Mouse (Mus musculus): Measurements from ENCODE around the gene Msi2.
A peak's percentile ranks its signal among the peaks of the same experiment; 100 is the strongest.

Gene Msi2

GRCm38 (mm10) chr11:88676597-88676996, 41.7 kb downstream of the Msi2 start:
- DNase-seq (ENCODE audit: low spot score in 2 of 2): no peak

- peak in 1 of 2 experiments; percentile 31 for DNase-seq (ENCODE audit: low spot score in 2 of 2)
Observed at GRCm38 (mm10) chr11:88675526-88676353, 42.6 kb downstream of the Msi2 start.

GRCm38 (mm10) chr11:88674075-88674474, 44.2 kb downstream of the Msi2 start:
- no peak for DNase-seq (ENCODE audit: low spot score in 2 of 2)

GRCm38 (mm10) chr11:88670925-88671324, 47.4 kb downstream of the Msi2 start:
- DNase-seq (ENCODE audit: low spot score in 2 of 2): no peak

- DNase-seq (ENCODE audit: low spot score in 2 of 2): no peak
Observed at GRCm38 (mm10) chr11:88669106-88669505, 49.2 kb downstream of the Msi2 start.

GRCm38 (mm10) chr11:88668345-88668744, 50.0 kb downstream of the Msi2 start:
- no peak for DNase-seq (ENCODE audit: low spot score in 2 of 2)

- DNase-seq (ENCODE audit: low spot score in 2 of 2): no peak
Observed at GRCm38 (mm10) chr11:88665799-88666198, 52.5 kb downstream of the Msi2 start.

- no peak for DNase-seq (ENCODE audit: low spot score in 2 of 2)
Observed at GRCm38 (mm10) chr11:88661444-88662180, 56.7 kb downstream of the Msi2 start.

GRCm38 (mm10) chr11:88660404-88660803, 57.9 kb downstream of the Msi2 start:
- no peak for DNase-seq (ENCODE audit: low spot score in 2 of 2)

- no peak for DNase-seq (ENCODE audit: low spot score in 2 of 2)
Observed at GRCm38 (mm10) chr11:88658926-88659325, 59.4 kb downstream of the Msi2 start.

- DNase-seq (ENCODE audit: low spot score in 2 of 2): peak in 1 of 2 experiments; percentile 28
Observed at GRCm38 (mm10) chr11:88655786-88656185, 62.5 kb downstream of the Msi2 start.

- DNase-seq (ENCODE audit: low spot score in 2 of 2): no peak
Observed at GRCm38 (mm10) chr11:88655214-88655566, 63.1 kb downstream of the Msi2 start.

- peak; percentile 73 to 81 for DNase-seq (ENCODE audit: low spot score in 2 of 2)
Observed at GRCm38 (mm10) chr11:88654391-88655213, 63.7 kb downstream of the Msi2 start.

- DNase-seq (ENCODE audit: low spot score in 2 of 2): peak in 1 of 2 experiments; percentile 50
Observed at GRCm38 (mm10) chr11:88650275-88650674, 68.0 kb downstream of the Msi2 start.

- no peak for DNase-seq (ENCODE audit: low spot score in 2 of 2)
Observed at GRCm38 (mm10) chr11:88649009-88649408, 69.3 kb downstream of the Msi2 start.

- no peak for DNase-seq (ENCODE audit: low spot score in 2 of 2)
Observed at GRCm38 (mm10) chr11:88648407-88648806, 69.9 kb downstream of the Msi2 start.

GRCm38 (mm10) chr11:88646493-88646892, 71.8 kb downstream of the Msi2 start:
- no peak for DNase-seq (ENCODE audit: low spot score in 2 of 2)

GRCm38 (mm10) chr11:88645821-88646220, 72.5 kb downstream of the Msi2 start:
- DNase-seq (ENCODE audit: low spot score in 2 of 2): no peak

GRCm38 (mm10) chr11:88644719-88645118, 73.6 kb downstream of the Msi2 start:
- no peak for DNase-seq (ENCODE audit: low spot score in 2 of 2)

- no peak for DNase-seq (ENCODE audit: low spot score in 2 of 2)
Observed at GRCm38 (mm10) chr11:88639862-88640261, 78.5 kb downstream of the Msi2 start.

- DNase-seq (ENCODE audit: low spot score in 2 of 2): peak in 1 of 2 experiments; percentile 56
Observed at GRCm38 (mm10) chr11:88638936-88639542, 79.3 kb downstream of the Msi2 start.

GRCm38 (mm10) chr11:88638254-88638653, 80.1 kb downstream of the Msi2 start:
- no peak for DNase-seq (ENCODE audit: low spot score in 2 of 2)

Data from heart, adult 9 months (tissue).